Mouse (Mus musculus) embryonic facial prominence, embryonic 12.5 days (tissue): Measurements from ENCODE around the gene Fam53b. TPM values are rescaled to one million over a fixed set of nuclear protein-coding genes. Genes with fewer than 3 reads are reported as not detected.
A peak's percentile ranks its signal among the peaks of the same experiment; 100 is the strongest.

Source experiments
- ATAC-seq: fragments of 200-750 bp; cut with Nextera tagmentation; 2 replicates; pipeline ENCODE4 v1.8.0; 2017; ENCODE audit not compliant: insufficient number of reproducible peaks, insufficient read depth, low FRiP score, low TSS enrichment
- H3K27ac ChIP-seq: fragments of 300-500 bp; sonication (generic); 2 replicates; pipeline ENCODE4 v1.5.1; 2016; ENCODE audit warnings: mild to moderate bottlenecking
- H3K27me3 ChIP-seq: fragments of 300-500 bp; sonication (generic); 2 replicates; pipeline ENCODE4 v1.6.1; 2016; ENCODE audit warnings: mild to moderate bottlenecking, moderate library complexity
- H3K36me3 ChIP-seq: fragments of 300-500 bp; sonication (generic); 2 replicates; pipeline ENCODE4 v1.6.1; 2016; ENCODE audit warnings: mild to moderate bottlenecking
- H3K4me1 ChIP-seq: fragments of 300-500 bp; sonication (generic); 2 replicates; pipeline ENCODE4 v1.6.1; 2016
- H3K4me2 ChIP-seq: fragments of 300-500 bp; sonication (generic); replicated peaks from 2 replicates; pipeline ENCODE4 v1.6.1; 2016; ENCODE audit warnings: mild to moderate bottlenecking, moderate library complexity
- H3K4me3 ChIP-seq: fragments of 300-500 bp; sonication (generic); 2 replicates; pipeline ENCODE4 v1.5.1; 2016; ENCODE audit warnings: mild to moderate bottlenecking
- H3K9ac ChIP-seq: fragments of 300-500 bp; sonication (generic); 2 replicates; pipeline ENCODE4 v1.6.1; 2016; ENCODE audit warnings: mild to moderate bottlenecking, moderate library complexity
- H3K9me3 ChIP-seq: fragments of 300-500 bp; sonication (generic); 2 replicates; pipeline ENCODE4 v1.6.1; 2016; ENCODE audit warnings: mild to moderate bottlenecking, moderate library complexity
- WGBS: fragments of 180-500 bp; shearing (Covaris S2); methylation state at CpG from one replicate; pipeline ENCODE4 v1.1.7; 2016; 5-methylcytosine and 5-hydroxymethylcytosine counted together
- polyA plus RNA-seq: library from polyadenylated mRNA; unstranded; fragments of >200 nt; fragmentation: Nextera tagmentation; extraction: Ambion mirVana; gene quantifications from 2 replicates; pipeline ENCODE4 v1.2.1, GENCODE M21; 2016

Gene Fam53b
- polyA plus RNA-seq, 1 experiment from 2014 or later: 23.6 TPM

- no peak overlapping the region for H3K4me2 ChIP-seq
- no peak overlapping the region for H3K27ac ChIP-seq
- peaks cover 31% of the 10 kb centered on the region for H3K36me3 ChIP-seq
- no peaks in the 10 kb centered on the region for H3K27me3 ChIP-seq
- WGBS: 91% methylated on average over 6 of the region's 6 CpGs
- no peak overlapping the region for H3K4me3 ChIP-seq
- H3K9me3 ChIP-seq: no peaks in the 10 kb centered on the region
- H3K9ac ChIP-seq: no peak overlapping the region
- no peak for ATAC-seq
- H3K4me1 ChIP-seq: no peaks in the 10 kb centered on the region
Measured at GRCm38 (mm10) chr7:132760589-132761180, 53.0 kb downstream of the Fam53b start.

- peaks cover 31% of the 10 kb centered on the region for H3K36me3 ChIP-seq
- ATAC-seq: no peak
- 90% methylated on average over 6 of the region's 6 CpGs for WGBS
- H3K4me3 ChIP-seq: no peak overlapping the region
- no peaks in the 10 kb centered on the region for H3K27me3 ChIP-seq
- peaks cover 5% of the 10 kb centered on the region for H3K4me1 ChIP-seq
- no peak overlapping the region for H3K4me2 ChIP-seq
- no peaks in the 10 kb centered on the region for H3K9me3 ChIP-seq
- H3K27ac ChIP-seq: no peak overlapping the region
- H3K9ac ChIP-seq: no peak overlapping the region
Measured at GRCm38 (mm10) chr7:132759926-132760325, 53.8 kb downstream of the Fam53b start.

- no peak overlapping the region for H3K4me2 ChIP-seq
- H3K36me3 ChIP-seq: peaks cover 31% of the 10 kb centered on the region
- no peaks in the 10 kb centered on the region for H3K9me3 ChIP-seq
- H3K27me3 ChIP-seq: no peaks in the 10 kb centered on the region
- 93% methylated on average over 22 of the region's 22 CpGs for WGBS
- peaks cover 9% of the 10 kb centered on the region for H3K4me1 ChIP-seq
- no peak overlapping the region for H3K9ac ChIP-seq
- H3K4me3 ChIP-seq: no peak overlapping the region
- no peak for ATAC-seq
- no peak overlapping the region for H3K27ac ChIP-seq
Measured at GRCm38 (mm10) chr7:132759405-132759891, 54.2 kb downstream of the Fam53b start.

- peaks cover 15% of the 10 kb centered on the region for H3K4me1 ChIP-seq
- no peaks in the 10 kb centered on the region for H3K27me3 ChIP-seq
- no peak overlapping the region for H3K4me2 ChIP-seq
- ATAC-seq: no peak
- no peak overlapping the region for H3K4me3 ChIP-seq
- H3K9me3 ChIP-seq: no peaks in the 10 kb centered on the region
- H3K27ac ChIP-seq: no peak overlapping the region
- WGBS: 83% methylated on average over 5 of the region's 5 CpGs
- H3K9ac ChIP-seq: no peak overlapping the region
- H3K36me3 ChIP-seq: peaks cover 31% of the 10 kb centered on the region
Measured at GRCm38 (mm10) chr7:132758875-132759274, 54.8 kb downstream of the Fam53b start.

- Histone ChIP-seq H3K27ac (no peak overlapping the region), H3K4me2 (no peak overlapping the region), H3K9me3 (no peaks in the 10 kb centered on the region), H3K36me3 (peaks cover 23% of the 10 kb centered on the region), H3K4me1 (peaks cover 26% of the 10 kb centered on the region), H3K9ac (no peak overlapping the region), H3K4me3 (no peak overlapping the region), H3K27me3 (no peaks in the 10 kb centered on the region)
- 92% methylated on average over 5 of the region's 5 CpGs for WGBS
- no peak for ATAC-seq
Measured at GRCm38 (mm10) chr7:132756325-132756724, 57.4 kb downstream of the Fam53b start.

GRCm38 (mm10) chr7:132754389-132754750, 59.3 kb downstream of the Fam53b start:
- Histone ChIP-seq H3K4me1 (peaks cover 26% of the 10 kb centered on the region), H3K36me3 (peaks cover 25% of the 10 kb centered on the region), H3K9ac (no peak overlapping the region), H3K27me3 (no peaks in the 10 kb centered on the region), H3K9me3 (no peaks in the 10 kb centered on the region), H3K27ac (peak overlapping the region; percentile 87), H3K4me2 (no peak overlapping the region), H3K4me3 (no peak overlapping the region)
- 54% methylated on average over 3 of the region's 3 CpGs for WGBS
- no peak for ATAC-seq

GRCm38 (mm10) chr7:132753518-132754388, 59.9 kb downstream of the Fam53b start:
- H3K9ac ChIP-seq: no peak overlapping the region
- H3K36me3 ChIP-seq: peaks cover 20% of the 10 kb centered on the region

GRCm38 (mm10) chr7:132751716-132752115, 62.0 kb downstream of the Fam53b start:
- no peak overlapping the region for H3K4me3 ChIP-seq
- H3K9me3 ChIP-seq: no peaks in the 10 kb centered on the region
- H3K4me2 ChIP-seq: no peak overlapping the region
- H3K4me1 ChIP-seq: peaks cover 26% of the 10 kb centered on the region
- H3K27ac ChIP-seq: no peak overlapping the region
- 74% methylated on average over 2 of the region's 2 CpGs for WGBS
- H3K27me3 ChIP-seq: no peaks in the 10 kb centered on the region
- peaks cover 8% of the 10 kb centered on the region for H3K36me3 ChIP-seq
- ATAC-seq: no peak
- no peak overlapping the region for H3K9ac ChIP-seq

More at GRCm38 (mm10) chr7:132753518-132754388, 59.9 kb downstream of the Fam53b start:
- Histone ChIP-seq H3K27me3 (no peaks in the 10 kb centered on the region), H3K9me3 (no peaks in the 10 kb centered on the region), H3K4me1 (peaks cover 26% of the 10 kb centered on the region), H3K4me3 (no peak overlapping the region), H3K4me2 (no peak overlapping the region), H3K27ac (peak overlapping the region; percentile 87)
- peak; percentile 61; the same call in 1 of the 2 replicates for ATAC-seq
- 37% methylated on average over 4 of the region's 4 CpGs for WGBS

GRCm38 (mm10) chr7:132749504-132749903, 64.2 kb downstream of the Fam53b start:
- peaks cover 8% of the 10 kb centered on the region for H3K36me3 ChIP-seq
- 89% methylated on average over 11 of the region's 11 CpGs for WGBS
- H3K4me1 ChIP-seq: peaks cover 18% of the 10 kb centered on the region
- H3K27ac ChIP-seq: no peak overlapping the region
- no peak for ATAC-seq
- H3K4me3 ChIP-seq: no peak overlapping the region
- H3K27me3 ChIP-seq: no peaks in the 10 kb centered on the region
- no peaks in the 10 kb centered on the region for H3K9me3 ChIP-seq
- no peak overlapping the region for H3K4me2 ChIP-seq
- H3K9ac ChIP-seq: no peak overlapping the region

- H3K27ac ChIP-seq: no peak overlapping the region
- no peak overlapping the region for H3K9ac ChIP-seq
- H3K9me3 ChIP-seq: no peaks in the 10 kb centered on the region
- peaks cover 5% of the 10 kb centered on the region for H3K4me1 ChIP-seq
- no peaks in the 10 kb centered on the region for H3K27me3 ChIP-seq
- 78% methylated on average over 3 of the region's 3 CpGs for WGBS
- no peak overlapping the region for H3K4me2 ChIP-seq
- peaks cover 8% of the 10 kb centered on the region for H3K36me3 ChIP-seq
- H3K4me3 ChIP-seq: no peak overlapping the region
- ATAC-seq: no peak
Measured at GRCm38 (mm10) chr7:132748076-132748769, 65.5 kb downstream of the Fam53b start.

GRCm38 (mm10) chr7:132747096-132747495, 66.6 kb downstream of the Fam53b start:
- H3K4me3 ChIP-seq: no peak overlapping the region
- no peak overlapping the region for H3K27ac ChIP-seq
- no peaks in the 10 kb centered on the region for H3K27me3 ChIP-seq
- H3K36me3 ChIP-seq: peaks cover 8% of the 10 kb centered on the region
- no peak overlapping the region for H3K9ac ChIP-seq
- no peaks in the 10 kb centered on the region for H3K4me1 ChIP-seq
- 84% methylated on average over 6 of the region's 6 CpGs for whole genome bisulfite sequencing
- H3K4me2 ChIP-seq: no peak overlapping the region
- no peak for ATAC-seq
- H3K9me3 ChIP-seq: no peaks in the 10 kb centered on the region
